Mouse (Mus musculus): ENCODE data around the gene Rab3a. TPM values are rescaled to one million over a fixed set of nuclear protein-coding genes. Genes with fewer than 3 reads are reported as not detected.

The Rab3a gene
- polyA plus RNA-seq, 1 experiment from 2014 or later: 23.8 TPM

DNA sequence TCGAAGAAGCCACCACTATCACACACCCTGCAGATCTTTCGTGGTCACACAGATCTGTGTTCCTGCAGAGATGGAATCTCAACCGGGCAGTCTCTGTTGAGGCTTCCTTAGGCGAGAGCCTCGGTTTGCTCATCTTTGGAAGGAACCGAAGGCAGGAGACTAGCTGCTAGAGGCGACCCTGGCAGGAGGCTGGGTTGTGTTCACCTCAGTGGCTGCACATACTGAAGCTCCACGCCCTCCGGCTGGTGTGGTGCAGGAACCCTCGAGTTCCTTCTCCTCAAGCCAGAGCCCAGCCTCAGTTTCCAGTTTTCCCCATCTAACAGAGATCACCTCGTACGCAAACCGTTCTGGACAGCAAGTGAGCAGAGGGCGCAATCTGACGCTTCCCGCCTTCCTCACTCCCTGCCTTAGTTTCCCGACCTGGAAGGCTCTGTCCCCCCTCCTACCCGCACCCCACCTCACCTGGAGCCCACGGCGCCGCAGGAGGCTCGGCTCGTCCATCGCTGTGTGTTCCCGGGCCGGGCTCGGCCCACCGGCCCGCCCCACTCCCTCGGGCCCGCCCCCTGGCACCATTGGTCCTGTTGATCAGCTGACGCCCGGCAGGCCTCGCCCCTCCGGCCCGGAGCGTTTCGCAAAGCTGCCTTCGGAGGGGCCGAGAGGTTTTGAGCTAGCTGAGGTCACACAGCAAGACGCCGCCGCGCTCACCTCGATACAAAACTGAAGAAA is 50.2 kb downstream of the Rab3a start, which contains the start of gene Mast3:
TSS of gene Mast3 (minus strand) at position 574 of the 726 bp plus-strand sequence.
- H3K27me3 ChIP-seq: peaks cover 70% of the 10 kb centered on the region
- peak within 1 kb of the TSS; percentile 59 for H3K4me3 ChIP-seq
- peaks cover 15% of the 10 kb centered on the region for H3K4me1 ChIP-seq
- H3K9me3 ChIP-seq: no peaks in the 10 kb centered on the region
- peak within 1 kb of the TSS; percentile 65 for H3K9ac ChIP-seq
- H3K36me3 ChIP-seq: no peaks in the 10 kb centered on the region
- peak; percentile 75 for ATAC-seq (ENCODE audit: insufficient number of reproducible peaks, insufficient read depth, low FRiP score, low TSS enrichment, low read depth)
- peak within 1 kb of the TSS; percentile 5; the same call in 1 of the 2 replicates for H3K27ac ChIP-seq
- WGBS: under 1% methylated on average over 45 of the region's 45 CpGs
- peak within 1 kb of the TSS; percentile 89 for H3K4me2 ChIP-seq

DNA sequence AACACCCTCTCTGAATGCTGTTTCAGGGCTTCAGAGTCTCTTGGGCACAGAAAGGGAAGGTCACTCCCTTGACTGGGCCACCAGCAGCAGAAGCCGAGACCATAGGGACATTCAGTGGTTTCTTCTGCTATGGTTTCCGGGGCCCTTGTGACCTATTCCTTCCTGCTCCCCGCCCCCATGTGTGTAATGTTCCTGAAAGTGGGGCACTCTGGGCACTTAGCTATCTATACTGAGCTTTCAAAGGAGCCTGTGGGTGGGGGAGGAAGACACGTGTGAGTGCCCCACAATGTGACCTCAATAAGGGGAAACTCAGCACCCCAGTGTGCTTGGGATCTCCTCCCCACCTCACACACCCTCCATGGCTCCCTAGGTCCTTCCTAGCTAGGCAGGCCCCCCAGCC is 52.1 kb downstream of the Rab3a start:
- no peak overlapping the region for H3K4me2 ChIP-seq
- peaks cover 19% of the 10 kb centered on the region for H3K4me1 ChIP-seq
- H3K9me3 ChIP-seq: no peaks in the 10 kb centered on the region
- peaks cover 53% of the 10 kb centered on the region for H3K27me3 ChIP-seq
- no peaks in the 10 kb centered on the region for H3K36me3 ChIP-seq
- ATAC-seq (ENCODE audit: insufficient number of reproducible peaks, insufficient read depth, low FRiP score, low TSS enrichment, low read depth): no peak
- no peak overlapping the region for H3K9ac ChIP-seq
- no peak overlapping the region for H3K27ac ChIP-seq
- no peak overlapping the region for H3K4me3 ChIP-seq
- WGBS: 77% methylated on average over 4 of the region's 4 CpGs

DNA sequence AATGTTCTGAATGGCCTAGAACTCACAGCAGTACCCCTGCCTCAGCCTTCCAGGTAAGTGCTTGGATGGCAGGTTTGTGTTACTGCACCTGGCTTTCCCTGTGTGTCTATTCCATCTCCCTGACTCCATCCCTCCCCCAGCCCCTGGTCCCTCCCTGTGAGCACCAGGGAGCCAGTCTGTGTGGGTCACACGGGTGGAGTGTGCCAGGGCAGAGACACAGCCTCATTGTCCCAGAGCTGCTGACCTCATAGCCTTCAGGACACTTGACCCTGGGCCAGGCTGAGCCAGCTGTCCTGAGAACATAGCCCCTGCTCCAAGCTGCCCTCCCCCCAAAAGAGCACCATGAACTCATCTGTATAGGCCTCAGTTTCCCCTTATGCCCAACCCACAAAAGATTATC is 52.8 kb downstream of the Rab3a start:
- no peak overlapping the region for H3K4me3 ChIP-seq
- peaks cover 46% of the 10 kb centered on the region for H3K27me3 ChIP-seq
- WGBS: 39% methylated on average over 1 of the region's 1 CpGs
- H3K27ac ChIP-seq: no peak overlapping the region
- no peaks in the 10 kb centered on the region for H3K9me3 ChIP-seq
- ATAC-seq (ENCODE audit: insufficient number of reproducible peaks, insufficient read depth, low FRiP score, low TSS enrichment, low read depth): no peak
- H3K9ac ChIP-seq: no peak overlapping the region
- H3K4me2 ChIP-seq: no peak overlapping the region
- H3K4me1 ChIP-seq: peaks cover 22% of the 10 kb centered on the region
- no peaks in the 10 kb centered on the region for H3K36me3 ChIP-seq

DNA sequence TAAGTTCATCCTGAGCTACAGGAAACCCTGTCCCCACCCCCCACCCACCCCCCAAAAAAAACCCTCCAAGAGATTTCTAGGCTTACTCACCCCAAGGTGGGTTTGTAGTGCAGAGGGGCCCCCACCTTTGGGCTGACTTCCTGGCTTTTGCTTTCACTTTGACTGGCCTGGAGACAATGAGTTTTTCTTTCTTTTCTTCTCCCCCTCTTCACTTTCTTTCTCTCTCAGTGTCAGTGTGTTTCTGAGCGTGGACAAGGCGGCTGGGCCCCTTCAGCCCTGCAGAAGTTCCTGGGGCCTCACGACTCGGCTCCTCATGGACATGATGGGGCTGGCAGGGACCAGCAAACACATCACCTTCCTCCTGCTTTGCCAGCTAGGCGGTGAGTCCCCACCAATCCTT is 53.8 kb downstream of the Rab3a start, which contains the start of gene Il12rb1:
TSS of gene Il12rb1 (plus strand) at position 211 of the 400 bp plus-strand sequence.
- H3K4me3 ChIP-seq: no peak within 1 kb of the TSS
- no peak within 1 kb of the TSS for H3K9ac ChIP-seq
- no peak for ATAC-seq (ENCODE audit: insufficient number of reproducible peaks, insufficient read depth, low FRiP score, low TSS enrichment, low read depth)
- H3K4me1 ChIP-seq: peaks cover 22% of the 10 kb centered on the region
- no peak within 1 kb of the TSS for H3K4me2 ChIP-seq
- H3K9me3 ChIP-seq: no peaks in the 10 kb centered on the region
- WGBS: 62% methylated on average over 5 of the region's 5 CpGs
- H3K27ac ChIP-seq: no peak within 1 kb of the TSS
- peaks cover 37% of the 10 kb centered on the region for H3K27me3 ChIP-seq
- no peaks in the 10 kb centered on the region for H3K36me3 ChIP-seq

Small RNA genes within 50 kb of the gene (microRNA-seq; reads per million reads assigned to microRNA genes)
- gene Mir7240: not detected

Other genes with a start within 250 kb of the Rab3a start
- 169 and 178 TPM in 2 replicates for gene Rex1bd, start 247.9 kb upstream of the Rab3a start, polyA plus RNA-seq (2015; fragmentation: Nextera tagmentation; extraction: Ambion mirVana)
- gene Uba52, start 243.9 kb upstream of the Rab3a start, polyA plus RNA-seq (2015; fragmentation: Nextera tagmentation; extraction: Ambion mirVana): 987 and 1,032 TPM in 2 replicates
- 297 and 306 TPM in 2 replicates for gene Fkbp8, start 227.0 kb upstream of the Rab3a start, polyA plus RNA-seq (2015; fragmentation: Nextera tagmentation; extraction: Ambion mirVana)
- 55.4 and 59.9 TPM in 2 replicates for gene Kxd1, start 226.7 kb upstream of the Rab3a start, polyA plus RNA-seq (2015; fragmentation: Nextera tagmentation; extraction: Ambion mirVana)
- gene Ell, start 215.2 kb upstream of the Rab3a start, polyA plus RNA-seq (2015; fragmentation: Nextera tagmentation; extraction: Ambion mirVana): 20.6 and 21.3 TPM in 2 replicates
- 153 and 166 TPM in 2 replicates for gene Isyna1, start 160.3 kb upstream of the Rab3a start, polyA plus RNA-seq (2015; fragmentation: Nextera tagmentation; extraction: Ambion mirVana)
- gene Ssbp4, start 145.8 kb upstream of the Rab3a start, polyA plus RNA-seq (2015; fragmentation: Nextera tagmentation; extraction: Ambion mirVana): 100 and 107 TPM in 2 replicates
- gene Lrrc25, start 138.5 kb upstream of the Rab3a start, polyA plus RNA-seq (2015; fragmentation: Nextera tagmentation; extraction: Ambion mirVana): 1.9 TPM in 2 replicates
- gene Gdf15, start 122.2 kb upstream of the Rab3a start, polyA plus RNA-seq (2015; fragmentation: Nextera tagmentation; extraction: Ambion mirVana): 0.14 and 0.22 TPM in 2 replicates
- 50.5 and 63.1 TPM in 2 replicates for gene Pgpep1, start 94.3 kb upstream of the Rab3a start, polyA plus RNA-seq (2015; fragmentation: Nextera tagmentation; extraction: Ambion mirVana)
- gene Lsm4, start 81.4 kb upstream of the Rab3a start, polyA plus RNA-seq (2015; fragmentation: Nextera tagmentation; extraction: Ambion mirVana): 248 and 270 TPM in 2 replicates
- gene Jund, start 55.7 kb upstream of the Rab3a start, polyA plus RNA-seq (2015; fragmentation: Nextera tagmentation; extraction: Ambion mirVana): 54.7 and 68.5 TPM in 2 replicates
- 0.07 TPM in 1 of 2 replicates, not detected in the other for gene Iqcn, start 51.2 kb upstream of the Rab3a start, polyA plus RNA-seq (2015; fragmentation: Nextera tagmentation; extraction: Ambion mirVana)
- gene Gm3336, start 36.1 kb upstream of the Rab3a start, polyA plus RNA-seq (2015; fragmentation: Nextera tagmentation; extraction: Ambion mirVana): not detected in 2 replicates
- gene Pde4c, start 31.0 kb upstream of the Rab3a start, polyA plus RNA-seq (2015; fragmentation: Nextera tagmentation; extraction: Ambion mirVana): 0.13 and 0.14 TPM in 2 replicates
- gene Mpv17l2, start 6.3 kb downstream of the Rab3a start, polyA plus RNA-seq (2015; fragmentation: Nextera tagmentation; extraction: Ambion mirVana): 29.3 and 36.7 TPM in 2 replicates
- 76.8 and 85.4 TPM in 2 replicates for gene Pik3r2, start 22.0 kb downstream of the Rab3a start, polyA plus RNA-seq (2015; fragmentation: Nextera tagmentation; extraction: Ambion mirVana)
- gene Mast3, start 50.4 kb downstream of the Rab3a start, polyA plus RNA-seq (2015; fragmentation: Nextera tagmentation; extraction: Ambion mirVana): 12.5 and 13.8 TPM in 2 replicates
- 0.07 and 0.54 TPM in 2 replicates for gene Il12rb1, start 53.8 kb downstream of the Rab3a start, polyA plus RNA-seq (2015; fragmentation: Nextera tagmentation; extraction: Ambion mirVana)
- 5.9 and 7.7 TPM in 2 replicates for gene Arrdc2, start 85.0 kb downstream of the Rab3a start, polyA plus RNA-seq (2015; fragmentation: Nextera tagmentation; extraction: Ambion mirVana)
- 3.2 and 5.3 TPM in 2 replicates for gene Kcnn1, start 108.6 kb downstream of the Rab3a start, polyA plus RNA-seq (2015; fragmentation: Nextera tagmentation; extraction: Ambion mirVana)
- gene Ccdc124, start 119.3 kb downstream of the Rab3a start, polyA plus RNA-seq (2015; fragmentation: Nextera tagmentation; extraction: Ambion mirVana): 108 and 124 TPM in 2 replicates
- 0.18 and 0.32 TPM in 2 replicates for gene Slc5a5, start 138.1 kb downstream of the Rab3a start, polyA plus RNA-seq (2015; fragmentation: Nextera tagmentation; extraction: Ambion mirVana)
- gene Rpl18a, start 142.7 kb downstream of the Rab3a start, polyA plus RNA-seq (2015; fragmentation: Nextera tagmentation; extraction: Ambion mirVana): 4,412 and 4,959 TPM in 2 replicates
- gene Map1s, start 151.3 kb downstream of the Rab3a start, polyA plus RNA-seq (2015; fragmentation: Nextera tagmentation; extraction: Ambion mirVana): 49.8 and 52.6 TPM in 2 replicates